Comparison of ENCODE assay signal across 8 mouse cellular contexts in the genomic region with DNA sequence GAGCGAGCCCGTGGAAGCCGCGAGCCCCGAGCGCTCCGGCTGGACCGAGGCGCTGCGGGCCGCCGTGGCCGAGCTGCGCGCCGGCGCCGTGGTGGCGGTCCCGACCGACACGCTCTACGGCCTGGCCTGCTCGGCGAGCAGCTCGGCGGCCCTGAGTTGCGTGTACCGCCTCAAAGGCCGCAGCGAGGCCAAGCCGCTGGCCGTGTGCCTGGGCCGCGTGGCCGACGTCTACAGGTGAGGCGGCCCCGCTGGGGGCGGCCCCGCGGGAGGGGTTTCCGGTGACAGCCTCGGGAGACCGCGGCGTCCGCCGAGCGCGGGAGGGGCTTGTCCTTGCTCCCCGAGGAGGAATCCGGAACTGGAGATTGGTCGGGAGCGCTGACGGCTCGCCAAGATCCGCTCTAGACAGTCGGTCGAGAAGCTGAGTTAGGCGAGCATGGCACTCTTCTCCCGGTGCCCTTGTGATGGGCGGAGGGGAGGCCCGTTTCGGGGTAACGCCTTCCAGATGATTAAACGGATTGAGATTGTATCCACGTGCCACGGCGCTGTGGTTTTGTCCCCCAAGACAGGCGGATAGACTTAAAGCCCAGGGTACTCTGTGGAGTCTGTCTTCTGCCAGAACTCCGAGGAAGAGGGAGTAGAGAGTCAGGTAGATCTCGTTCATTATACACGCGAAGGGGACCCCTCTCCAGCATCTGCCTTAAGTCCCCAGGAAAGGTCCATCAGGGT. TPM values are rescaled to one million over a fixed set of nuclear protein-coding genes. Genes with fewer than 3 reads are reported as not detected.
DNase-seq lines count a peak whose midpoint lies in the region; ATAC-seq and TF ChIP-seq lines count a peak whose summit lies in the region.

A gene (minus strand): TSS at position 264 of the 726 bp plus-strand sequence.

- WGBS in forebrain, embryonic 12.5 days = under 1% methylated on average over 75 of the region's 75 CpGs
- WGBS in heart, embryonic 16.5 days = under 1% methylated on average over 74 of the region's 75 CpGs
- WGBS in liver, embryonic 15.5 days (ENCODE audit: insufficient replicate concordance) = under 1% methylated on average over 65 of the region's 75 CpGs
- WGBS in stomach, embryonic 16.5 days = under 1% methylated on average over 74 of the region's 75 CpGs

- H3K36me3 ChIP-seq in E14TG2a.4 (ENCODE audit: insufficient read depth, low read length) = peaks cover 55% of the 10 kb centered on the region
- H3K36me3 ChIP-seq in forebrain, embryonic 12.5 days (replicated peaks) = peaks cover 27% of the 10 kb centered on the region
- H3K36me3 ChIP-seq in heart, embryonic 16.5 days (ENCODE audit: control insufficient read depth, insufficient read depth) = peaks cover 10% of the 10 kb centered on the region
- H3K36me3 ChIP-seq in liver, embryonic 15.5 days (replicated peaks) = peaks cover 38% of the 10 kb centered on the region
- peaks cover 9% of the 10 kb centered on the region; the same call in 1 of the 2 replicates for H3K36me3 ChIP-seq in stomach, embryonic 16.5 days (ENCODE audit: control insufficient read depth, insufficient read depth, low read length)

- DNase-seq in c-Kit-positive CD71-positive TER-119-negative erythroid progenitor cells, embryonic 14.5 days (ENCODE audit: low read depth) = peak; percentile 43
- DNase-seq in kidney, postnatal 25 days = peak; percentile 84 to 95
- DNase-seq in neural tube, embryonic 10.5 days (ENCODE audit: extremely low spot score, low spot score) = peak; percentile 56

- no peaks in the 10 kb centered on the region for H3K9me3 ChIP-seq in E14TG2a.4 (ENCODE audit: low read length)
- no peaks in the 10 kb centered on the region for H3K9me3 ChIP-seq in forebrain, embryonic 12.5 days
- H3K9me3 ChIP-seq in heart, embryonic 16.5 days (replicated peaks; ENCODE audit: control insufficient read depth, low read length) = no peaks in the 10 kb centered on the region
- H3K9me3 ChIP-seq in liver, embryonic 15.5 days (replicated peaks) = no peaks in the 10 kb centered on the region
- H3K9me3 ChIP-seq in stomach, embryonic 16.5 days (replicated peaks; ENCODE audit: control insufficient read depth, low read length) = no peaks in the 10 kb centered on the region

- TF ChIP-seq CTCF in E14TG2a.4 (conservative IDR thresholded peaks at IDR 0.05; ENCODE audit: low read length) = no peak

- peak within 1 kb of the TSS; percentile 94 for H3K9ac ChIP-seq in forebrain, embryonic 12.5 days
- H3K9ac ChIP-seq in heart, embryonic 16.5 days (ENCODE audit: low read length) = peak within 1 kb of the TSS; percentile 90
- H3K9ac ChIP-seq in liver, embryonic 15.5 days = peak within 1 kb of the TSS; percentile 88
- peak within 1 kb of the TSS; percentile 93 for H3K9ac ChIP-seq in stomach, embryonic 16.5 days (ENCODE audit: low read length)

- peaks cover 60% of the 10 kb centered on the region for H3K4me1 ChIP-seq in E14TG2a.4 (replicated peaks; ENCODE audit: low read depth, low read length)
- peaks cover 38% of the 10 kb centered on the region for H3K4me1 ChIP-seq in forebrain, embryonic 12.5 days
- H3K4me1 ChIP-seq in heart, embryonic 16.5 days (ENCODE audit: control insufficient read depth, insufficient read depth, low read length) = peaks cover 18% of the 10 kb centered on the region
- H3K4me1 ChIP-seq in liver, embryonic 15.5 days (replicated peaks) = peaks cover 42% of the 10 kb centered on the region
- peaks cover 16% of the 10 kb centered on the region for H3K4me1 ChIP-seq in stomach, embryonic 16.5 days (ENCODE audit: control insufficient read depth, insufficient read depth, low read length)

- H3K27ac ChIP-seq in forebrain, embryonic 12.5 days = peak within 1 kb of the TSS; percentile 95
- peak within 1 kb of the TSS; percentile 92 for H3K27ac ChIP-seq in heart, embryonic 16.5 days (ENCODE audit: low read length)
- H3K27ac ChIP-seq in liver, embryonic 15.5 days (replicated peaks) = peak within 1 kb of the TSS; percentile 85
- H3K27ac ChIP-seq in stomach, embryonic 16.5 days (ENCODE audit: low read length) = peak within 1 kb of the TSS; percentile 90

- ATAC-seq in forebrain, embryonic 12.5 days (ENCODE audit: low FRiP score) = peak; percentile 30; the same call in 1 of the 2 replicates
- peak; percentile 72 for ATAC-seq in heart, embryonic 16.5 days (replicated peaks; ENCODE audit: extremely low read depth, insufficient read depth, low FRiP score)
- peak; percentile 63 for ATAC-seq in liver, embryonic 15.5 days (ENCODE audit: insufficient read depth)
- peak; percentile 73 for ATAC-seq in stomach, embryonic 16.5 days (ENCODE audit: insufficient read depth, low FRiP score)

- no peaks in the 10 kb centered on the region for H3K27me3 ChIP-seq in E14TG2a.4 (ENCODE audit: insufficient read depth, low read length)
- H3K27me3 ChIP-seq in forebrain, embryonic 12.5 days = no peaks in the 10 kb centered on the region
- no peaks in the 10 kb centered on the region for H3K27me3 ChIP-seq in heart, embryonic 16.5 days (ENCODE audit: control insufficient read depth, insufficient read depth, low read length)
- no peaks in the 10 kb centered on the region for H3K27me3 ChIP-seq in liver, embryonic 15.5 days
- no peaks in the 10 kb centered on the region for H3K27me3 ChIP-seq in stomach, embryonic 16.5 days (ENCODE audit: control insufficient read depth, insufficient read depth, low read length)

- peak within 1 kb of the TSS; percentile 95 for H3K4me3 ChIP-seq in E14TG2a.4 (replicated peaks; ENCODE audit: low read length)
- H3K4me3 ChIP-seq in forebrain, embryonic 12.5 days (replicated peaks) = peak within 1 kb of the TSS; percentile 100
- peak within 1 kb of the TSS; percentile 98 for H3K4me3 ChIP-seq in heart, embryonic 16.5 days (ENCODE audit: low read length)
- H3K4me3 ChIP-seq in liver, embryonic 15.5 days (replicated peaks) = peak within 1 kb of the TSS; percentile 99
- peak within 1 kb of the TSS; percentile 91 for H3K4me3 ChIP-seq in stomach, embryonic 16.5 days (replicated peaks; ENCODE audit: low read length)

- peak within 1 kb of the TSS; percentile 93 for H3K4me2 ChIP-seq in forebrain, embryonic 12.5 days
- H3K4me2 ChIP-seq in heart, embryonic 16.5 days (ENCODE audit: low read depth, low read length) = peak within 1 kb of the TSS; percentile 86
- H3K4me2 ChIP-seq in liver, embryonic 15.5 days = peak within 1 kb of the TSS; percentile 96
- H3K4me2 ChIP-seq in stomach, embryonic 16.5 days (ENCODE audit: low read depth, low read length) = peak within 1 kb of the TSS; percentile 77

RNA-seq across cellular contexts. Expression of the gene that starts here (rescaled TPM):
- 60.1 and 64.9 TPM in 2 replicates for polyA plus RNA-seq in forebrain, embryonic 12.5 days (2016; fragmentation: Nextera tagmentation; extraction: Ambion mirVana)
- 40.0 and 40.8 TPM in 2 replicates for polyA plus RNA-seq in heart, embryonic 16.5 days (2015; fragmentation: Nextera tagmentation; extraction: Ambion mirVana)
- polyA plus RNA-seq in liver, embryonic 15.5 days (2015; fragmentation: Nextera tagmentation; extraction: Ambion mirVana) = 12.6 and 12.7 TPM in 2 replicates
- polyA plus RNA-seq in stomach, embryonic 16.5 days (2015; fragmentation: Nextera tagmentation; extraction: Ambion mirVana) = 40.9 and 47.4 TPM in 2 replicates

Comparison
In these comparisons a context has a peak if more than half of its experiments do, and no peak if none do; other contexts are left out.
1. Peak in every context shown above with its lines: DNase-seq, ATAC-seq, H3K4me3 ChIP-seq and H3K27ac ChIP-seq.